Mouse (Mus musculus) lung, embryonic 14.5 days (tissue): ENCODE data around the gene Filip1. TPM values are rescaled to one million over a fixed set of nuclear protein-coding genes. Genes with fewer than 3 reads are reported as not detected.

Experiments used
- ATAC-seq: fragments of 200-750 bp; cut with Nextera tagmentation; 2 replicates; pipeline ENCODE4 v1.8.0; 2017; ENCODE audit warnings: mild to moderate bottlenecking, moderate TSS enrichment, moderate library complexity; ENCODE audit not compliant: insufficient read depth
- DNase-seq: peaks from one replicate; pipeline ENCODE4 v3.0.0-alpha.2; 2015
- H3K27ac ChIP-seq: fragments of 300-500 bp; sonication (generic); 2 replicates; pipeline ENCODE4 v1.5.1; 2014; ENCODE audit warnings: low read depth, mild to moderate bottlenecking, moderate library complexity
- H3K27me3 ChIP-seq: fragments of 300-500 bp; sonication (generic); 2 replicates; pipeline ENCODE4 v1.6.1; 2014; ENCODE audit warnings: low read length, control low read depth; ENCODE audit not compliant: insufficient read depth
- H3K36me3 ChIP-seq: fragments of 300-500 bp; sonication (generic); 2 replicates; pipeline ENCODE4 v1.6.1; 2014; ENCODE audit warnings: control low read depth; ENCODE audit not compliant: insufficient read depth
- H3K4me1 ChIP-seq: fragments of 300-500 bp; sonication (generic); 2 replicates; pipeline ENCODE4 v1.6.1; 2014; ENCODE audit warnings: antibody characterized with exemption, control low read depth; ENCODE audit not compliant: insufficient read depth
- H3K4me2 ChIP-seq: fragments of 300-500 bp; sonication (generic); 2 replicates; pipeline ENCODE4 v1.6.1; 2014; ENCODE audit warnings: mild to moderate bottlenecking
- H3K4me3 ChIP-seq: fragments of 300-500 bp; sonication (generic); 2 replicates; pipeline ENCODE4 v1.5.1; 2014; ENCODE audit warnings: low read depth, low read length
- H3K9ac ChIP-seq: fragments of 300-500 bp; sonication (generic); 2 replicates; pipeline ENCODE4 v1.6.1; 2014
- H3K9me3 ChIP-seq: fragments of 300-500 bp; sonication (generic); 2 replicates; pipeline ENCODE4 v1.6.1; 2016; ENCODE audit warnings: low read depth, low read length, control low read depth
- CTCF ChIP-seq: IDR thresholded peaks from 2 replicates; pipeline ENCODE4 v1.5.1; 2016; ENCODE audit warnings: antibody characterized with exemption, low read depth
- WGBS: fragments of 180-500 bp; shearing (Covaris S2); extraction: QIAGEN DNeasy Blood & Tissue Kit; methylation state at CpG from one replicate; pipeline ENCODE4 v1.1.7; 2014; 5-methylcytosine and 5-hydroxymethylcytosine counted together
- polyA plus RNA-seq: library from polyadenylated mRNA; unstranded; fragments of >200 nt; fragmentation: Nextera tagmentation; extraction: Ambion mirVana; gene quantifications from 2 replicates; pipeline ENCODE4 v1.2.1, GENCODE M21; 2014

The Filip1 gene
- polyA plus RNA-seq, 1 experiment from 2014 or later, result 12.2 TPM

GRCm38 (mm10) chr9:79805426-79805825 lies 207.2 kb downstream of the Filip1 start:
- H3K27me3 ChIP-seq, result no peaks in the 10 kb centered on the region
- ATAC-seq, result no peak

GRCm38 (mm10) chr9:79796461-79797135 lies 216.1 kb downstream of the Filip1 start:
- Histone ChIP-seq H3K27ac (0 out of 2 replicates have a peak overlapping the region, but pooled peaks have one; percentile 30), H3K9me3 (no peaks in the 10 kb centered on the region), H3K4me2 (no peak overlapping the region), H3K4me3 (no peak overlapping the region), H3K27me3 (no peaks in the 10 kb centered on the region), H3K4me1 (peaks cover 3% of the 10 kb centered on the region; the same call in 1 of the 2 replicates), H3K9ac (no peak overlapping the region), H3K36me3 (no peaks in the 10 kb centered on the region)
- 50% methylated on average over 7 of the region's 7 CpGs for WGBS
- DNase-seq (peak; percentile 21), ATAC-seq (no peak)
- no peak for TF ChIP-seq CTCF

More at GRCm38 (mm10) chr9:79805426-79805825, 207.2 kb downstream of the Filip1 start:
- 88% methylated on average over 10 of the region's 10 CpGs for WGBS
- H3K4me3 ChIP-seq, result no peak overlapping the region
- no peaks in the 10 kb centered on the region for H3K9me3 ChIP-seq
- no peak overlapping the region for H3K4me2 ChIP-seq
- H3K9ac ChIP-seq, result no peak overlapping the region
- TF ChIP-seq CTCF, result no peak
- no peak overlapping the region for H3K27ac ChIP-seq
- no peak for DNase-seq
- peaks cover 10% of the 10 kb centered on the region for H3K4me1 ChIP-seq
- no peaks in the 10 kb centered on the region for H3K36me3 ChIP-seq

GRCm38 (mm10) chr9:79795076-79795475 lies 217.6 kb downstream of the Filip1 start:
- Histone ChIP-seq H3K36me3 (no peaks in the 10 kb centered on the region), H3K9ac (no peak overlapping the region), H3K4me3 (no peak overlapping the region), H3K27ac (no peak overlapping the region), H3K4me2 (no peak overlapping the region), H3K9me3 (no peaks in the 10 kb centered on the region), H3K27me3 (no peaks in the 10 kb centered on the region), H3K4me1 (peaks cover 5% of the 10 kb centered on the region; the same call in 1 of the 2 replicates)
- TF ChIP-seq CTCF, result no peak
- WGBS, result 67% methylated on average over 1 of the region's 1 CpGs
- DNase-seq (no peak), ATAC-seq (no peak)

- ATAC-seq (peak; percentile 99), DNase-seq (peak; percentile 99)
- no peaks in the 10 kb centered on the region for H3K36me3 ChIP-seq
- H3K9ac ChIP-seq, result peak within 1 kb of the TSS; percentile 88
- H3K27me3 ChIP-seq, result no peaks in the 10 kb centered on the region
- under 1% methylated on average over 81 of the region's 91 CpGs for WGBS
- H3K4me3 ChIP-seq, result peak within 1 kb of the TSS; percentile 93
- H3K4me1 ChIP-seq, result peaks cover 5% of the 10 kb centered on the region; the same call in 1 of the 2 replicates
- peak within 1 kb of the TSS; percentile 66 for H3K4me2 ChIP-seq
- peak within 1 kb of the TSS; percentile 90 for H3K27ac ChIP-seq
- H3K9me3 ChIP-seq, result no peaks in the 10 kb centered on the region
- TF ChIP-seq CTCF, result no peak
These were observed 219.5 kb downstream of the Filip1 start, which contains the start of gene Tmem30a for GRCm38 (mm10) chr9:79792841-79793835. Tmem30a (minus strand) TSS chr9:79793507.

- Histone ChIP-seq H3K9ac (no peak overlapping the region), H3K27ac (no peak overlapping the region), H3K4me3 (no peak overlapping the region), H3K4me1 (no peaks in the 10 kb centered on the region), H3K27me3 (no peaks in the 10 kb centered on the region), H3K9me3 (no peaks in the 10 kb centered on the region), H3K36me3 (no peaks in the 10 kb centered on the region), H3K4me2 (no peak overlapping the region)
- 73% methylated on average over 2 of the region's 2 CpGs for WGBS
- DNase-seq, result no peak
- no peak for TF ChIP-seq CTCF
- ATAC-seq, result no peak
These were observed 226.9 kb downstream of the Filip1 start for GRCm38 (mm10) chr9:79785794-79786085.

GRCm38 (mm10) chr9:79784934-79785793 lies 227.5 kb downstream of the Filip1 start:
- no peaks in the 10 kb centered on the region for H3K9me3 ChIP-seq
- no peaks in the 10 kb centered on the region for H3K36me3 ChIP-seq
- 86% methylated on average over 2 of the region's 2 CpGs for WGBS
- no peak overlapping the region for H3K27ac ChIP-seq
- ATAC-seq, result no peak
- H3K4me3 ChIP-seq, result no peak overlapping the region
- no peaks in the 10 kb centered on the region for H3K27me3 ChIP-seq
- H3K4me1 ChIP-seq, result no peaks in the 10 kb centered on the region
- TF ChIP-seq CTCF, result no peak
- H3K9ac ChIP-seq, result no peak overlapping the region
- no peak for DNase-seq
- H3K4me2 ChIP-seq, result no peak overlapping the region
